Mouse (Mus musculus): ENCODE measurements around the gene Nod1.

The Nod1 gene

GRCm38 (mm10) chr6:54886195-54886594, 86.2 kb downstream of the Nod1 start:
- DNase-seq (ENCODE audit: low spot score in 2 of 2): no peak

GRCm38 (mm10) chr6:54883424-54883823, 89.0 kb downstream of the Nod1 start:
- no peak for DNase-seq (ENCODE audit: low spot score in 2 of 2)

- DNase-seq (ENCODE audit: low spot score in 2 of 2): no peak
Measured at GRCm38 (mm10) chr6:54880086-54880485, 92.3 kb downstream of the Nod1 start.

- no peak for DNase-seq (ENCODE audit: low spot score in 2 of 2)
Measured at GRCm38 (mm10) chr6:54878546-54878945, 93.9 kb downstream of the Nod1 start.

GRCm38 (mm10) chr6:54877651-54878050, 94.8 kb downstream of the Nod1 start:
- DNase-seq (ENCODE audit: low spot score in 2 of 2): no peak

- no peak for DNase-seq (ENCODE audit: low spot score in 2 of 2)
Measured at GRCm38 (mm10) chr6:54876782-54877181, 95.6 kb downstream of the Nod1 start.

All from frontal cortex, postnatal 36 days (tissue).